8 mouse cellular contexts compared by ENCODE assay signal in genomic region chr10:89823906-89824305, GRCm38 (mm10). TPM values are rescaled to one million over a fixed set of nuclear protein-coding genes. Genes with fewer than 3 reads are reported as not detected.
A peak's percentile ranks its signal among the peaks of the same experiment; 100 is the strongest.
DNase-seq lines count a peak whose midpoint lies in the region; ATAC-seq lines count a peak whose summit lies in the region.

No protein-coding gene starts in this region.

- DNase-seq in adrenal gland, adult 2 months: peak; percentile 39
- DNase-seq in adrenal gland, postnatal 4 days (ENCODE audit: low spot score in 2 of 2): no peak
- DNase-seq in midbrain, embryonic 11.5 days (ENCODE audit: low spot score, missing footprints): no peak
- peak; percentile 2 for DNase-seq in large intestine, adult 2 months (ENCODE audit: low read depth, low spot score)
- DNase-seq in retina, postnatal 1 day: peak; percentile 55
- DNase-seq in left cerebral cortex, postnatal 10 days (ENCODE audit: extremely low spot score in 1 of 2, low spot score in 2 of 2): no peak

- H3K36me3 ChIP-seq in midbrain, embryonic 11.5 days (ENCODE audit: control insufficient read depth, insufficient read depth, low read length): no peaks in the 10 kb centered on the region
- H3K36me3 ChIP-seq in midbrain, embryonic 15.5 days (replicated peaks): no peaks in the 10 kb centered on the region

- H3K27me3 ChIP-seq in midbrain, embryonic 11.5 days (ENCODE audit: control insufficient read depth, insufficient read depth, low read length): no peaks in the 10 kb centered on the region
- H3K27me3 ChIP-seq in midbrain, embryonic 15.5 days (replicated peaks): no peaks in the 10 kb centered on the region

- no peak overlapping the region for H3K4me3 ChIP-seq in midbrain, embryonic 11.5 days (ENCODE audit: low read depth, low read length)
- H3K4me3 ChIP-seq in midbrain, embryonic 15.5 days: no peak overlapping the region

- no peaks in the 10 kb centered on the region for H3K9me3 ChIP-seq in midbrain, embryonic 11.5 days (ENCODE audit: control insufficient read depth, low read length)
- no peaks in the 10 kb centered on the region for H3K9me3 ChIP-seq in midbrain, embryonic 15.5 days

- no peaks in the 10 kb centered on the region for H3K4me1 ChIP-seq in midbrain, embryonic 11.5 days (ENCODE audit: control insufficient read depth, insufficient read depth, low read length)
- no peaks in the 10 kb centered on the region for H3K4me1 ChIP-seq in midbrain, embryonic 15.5 days

- no peak overlapping the region for H3K4me2 ChIP-seq in midbrain, embryonic 11.5 days
- H3K4me2 ChIP-seq in midbrain, embryonic 15.5 days: no peak overlapping the region

- intact Hi-C loops in left cerebral cortex, postnatal 10 days (cut with DNase I): no loop called here

- H3K9ac ChIP-seq in midbrain, embryonic 11.5 days (ENCODE audit: low read length): no peak overlapping the region
- H3K9ac ChIP-seq in midbrain, embryonic 15.5 days: no peak overlapping the region

- H3K27ac ChIP-seq in midbrain, embryonic 11.5 days (ENCODE audit: low read depth, low read length): no peak overlapping the region
- H3K27ac ChIP-seq in midbrain, embryonic 15.5 days: no peak overlapping the region

- WGBS in midbrain, embryonic 11.5 days: 38% methylated on average over 2 of the region's 2 CpGs
- WGBS in midbrain, embryonic 15.5 days: 33% methylated on average over 2 of the region's 2 CpGs
- WGBS in large intestine, adult 2 months: 31% methylated on average over 2 of the region's 2 CpGs

- peak; percentile 38; the same call in 1 of the 2 replicates for ATAC-seq in midbrain, embryonic 11.5 days (ENCODE audit: low FRiP score)
- no peak for ATAC-seq in midbrain, embryonic 15.5 days (replicated peaks)
- ATAC-seq in erythroid progenitor cell, adult 5-6 weeks (replicated peaks; ENCODE audit: low FRiP score, poor library complexity, severe bottlenecking): 0 out of 2 replicates have a peak, but pooled peaks have one; percentile 42

RNA-seq across cellular contexts. Expression of gene Anks1b, which starts 49.4 kb away (rescaled TPM):
- under 1 TPM; 0.72 to 0.86 TPM for total RNA-seq in adrenal gland, adult 2 months (2021)
- polyA plus RNA-seq in adrenal gland, adult 2 months (2012; rRNA removed): 0.31 and 0.50 TPM in 2 replicates
- 1 to 10 TPM; 4.4 to 4.5 TPM for total RNA-seq in adrenal gland, postnatal 4 days (2021)
- polyA plus RNA-seq in midbrain, embryonic 11.5 days (2014; fragmentation: Nextera tagmentation; extraction: Ambion mirVana): 3.7 and 5.4 TPM in 2 replicates
- polyA plus RNA-seq in midbrain, embryonic 15.5 days (2015; fragmentation: Nextera tagmentation; extraction: Ambion mirVana): 89.6 and 96.8 TPM in 2 replicates
- not detected in 2 replicates for total RNA-seq in erythroid progenitor cell, adult 5-6 weeks (2015; ENCODE audit: low replicate concordance)
- not detected in 2 replicates for total RNA-seq in erythroid progenitor cell, adult 5-6 weeks (2017; ENCODE audit: low replicate concordance)
- polyA plus RNA-seq in large intestine, adult 2 months (2012; rRNA removed): 0.17 and 0.33 TPM in 2 replicates
- total RNA-seq in left cerebral cortex, postnatal 10 days (2021): 100 to 1,000 TPM; 366 TPM

Comparison
In these comparisons a context has a peak if more than half of its experiments do, and no peak if none do; other contexts are left out.
1. DNase-seq: peak in adrenal gland, adult 2 months (single experiment), large intestine, adult 2 months (single experiment) and retina, postnatal 1 day (single experiment); none in adrenal gland, postnatal 4 days (0 of 2), midbrain, embryonic 11.5 days (single experiment) and left cerebral cortex, postnatal 10 days (0 of 2).
2. RNA of gene Anks1b, which starts 49.4 kb away (total RNA-seq): 366 TPM in left cerebral cortex, postnatal 10 days; 4.4 to 4.5 TPM in adrenal gland, postnatal 4 days, 0.72 to 0.86 TPM in adrenal gland, adult 2 months and not detected in erythroid progenitor cell, adult 5-6 weeks; every median in the first group is over 10 times any median in the second.